Mouse (Mus musculus): ENCODE measurements around the gene Slc39a1.

The Slc39a1 gene

DNA sequence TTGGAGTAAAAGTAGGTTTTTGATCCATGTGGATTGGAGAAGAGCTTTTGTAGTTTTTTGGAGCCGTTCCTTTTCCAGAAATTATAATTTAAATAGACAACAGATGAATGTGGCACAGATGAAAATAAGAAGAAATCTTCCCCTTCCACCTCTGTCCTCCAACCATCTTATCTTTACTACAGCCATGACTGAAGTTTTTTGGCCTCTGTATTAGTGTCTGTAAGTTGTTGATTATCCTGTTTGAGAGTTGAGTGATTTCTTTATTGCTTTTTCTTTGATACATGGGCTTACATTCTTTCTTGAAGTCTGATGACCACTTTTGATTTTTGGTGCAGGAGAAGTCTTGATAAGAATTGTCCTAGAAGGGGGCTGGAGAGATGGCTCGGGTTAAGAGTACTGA lies 46.7 kb downstream of the Slc39a1 start:
- no peak for DNase-seq (ENCODE audit: low spot score in 2 of 2)
